Mouse (Mus musculus): ENCODE results near the gene Mbnl2. TPM values are rescaled to one million over a fixed set of nuclear protein-coding genes. Genes with fewer than 3 reads are reported as not detected.

Gene Mbnl2
- polyA plus RNA-seq, 1 experiment from 2014 or later: 44.1 TPM

GRCm38 (mm10) chr14:120278290-120279244 is 3.1 kb downstream of the Mbnl2 start:
- Histone ChIP-seq H3K4me2 (ENCODE audit: low read depth) (peak overlapping the region; percentile 39), H3K9ac (ENCODE audit: low read length) (no peak overlapping the region), H3K36me3 (ENCODE audit: control insufficient read depth, insufficient read depth, low read length) (no peaks in the 10 kb centered on the region), H3K4me1 (ENCODE audit: control insufficient read depth, insufficient read depth, low read length) (peaks cover 12% of the 10 kb centered on the region), H3K9me3 (ENCODE audit: control insufficient read depth, low read length) (no peaks in the 10 kb centered on the region), H3K27me3 (ENCODE audit: control insufficient read depth, insufficient read depth, low read length) (no peaks in the 10 kb centered on the region), H3K4me3 (ENCODE audit: low read depth, low read length) (no peak overlapping the region), H3K27ac (ENCODE audit: low read depth, low read length) (no peak overlapping the region)
- DNase-seq (ENCODE audit: low spot score) (peak; percentile 56), ATAC-seq (ENCODE audit: insufficient read depth, low FRiP score, low TSS enrichment) (no peak)
- 59% methylated on average over 21 of the region's 21 CpGs for WGBS

DNA sequence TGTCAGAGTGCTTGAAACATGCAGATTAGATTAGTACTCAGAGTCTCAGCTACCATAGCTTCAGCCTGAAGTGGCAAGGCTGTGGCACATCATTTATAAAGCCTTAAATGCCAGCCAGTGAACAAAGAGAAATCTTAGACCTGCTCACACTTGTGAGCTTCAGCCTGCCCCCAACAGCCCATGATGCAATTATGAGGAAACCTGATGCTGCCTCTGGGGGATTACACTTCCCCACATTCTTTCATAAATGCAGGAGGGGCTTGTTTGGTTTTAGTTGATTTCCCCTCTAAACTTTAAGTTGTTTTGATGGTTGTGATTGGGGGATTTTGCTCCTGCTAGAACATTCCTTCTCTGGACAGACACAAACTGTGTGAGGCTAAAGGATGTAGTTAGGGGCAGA is 4.7 kb downstream of the Mbnl2 start:
- no peak for DNase-seq (ENCODE audit: low spot score)
- H3K27ac ChIP-seq (ENCODE audit: low read depth, low read length): no peak overlapping the region

GRCm38 (mm10) chr14:120283787-120284186 is 8.3 kb downstream of the Mbnl2 start:
- WGBS: 84% methylated on average over 8 of the region's 8 CpGs
- DNase-seq (ENCODE audit: low spot score) (no peak), ATAC-seq (ENCODE audit: insufficient read depth, low FRiP score, low TSS enrichment) (no peak)
- Histone ChIP-seq H3K27me3 (ENCODE audit: control insufficient read depth, insufficient read depth, low read length) (no peaks in the 10 kb centered on the region), H3K27ac (ENCODE audit: low read depth, low read length) (no peak overlapping the region), H3K4me3 (ENCODE audit: low read depth, low read length) (no peak overlapping the region), H3K36me3 (ENCODE audit: control insufficient read depth, insufficient read depth, low read length) (no peaks in the 10 kb centered on the region), H3K4me2 (ENCODE audit: low read depth) (no peak overlapping the region), H3K4me1 (ENCODE audit: control insufficient read depth, insufficient read depth, low read length) (peaks cover 11% of the 10 kb centered on the region), H3K9ac (ENCODE audit: low read length) (no peak overlapping the region), H3K9me3 (ENCODE audit: control insufficient read depth, low read length) (no peaks in the 10 kb centered on the region)

More for the DNA sequence above, 4.7 kb downstream of the Mbnl2 start:
- Histone ChIP-seq H3K4me3 (ENCODE audit: low read depth, low read length) (no peak overlapping the region), H3K36me3 (ENCODE audit: control insufficient read depth, insufficient read depth, low read length) (no peaks in the 10 kb centered on the region), H3K4me2 (ENCODE audit: low read depth) (no peak overlapping the region), H3K9me3 (ENCODE audit: control insufficient read depth, low read length) (no peaks in the 10 kb centered on the region), H3K4me1 (ENCODE audit: control insufficient read depth, insufficient read depth, low read length) (peaks cover 10% of the 10 kb centered on the region), H3K27me3 (ENCODE audit: control insufficient read depth, insufficient read depth, low read length) (no peaks in the 10 kb centered on the region), H3K9ac (ENCODE audit: low read length) (no peak overlapping the region)
- no peak for ATAC-seq (ENCODE audit: insufficient read depth, low FRiP score, low TSS enrichment)

DNA sequence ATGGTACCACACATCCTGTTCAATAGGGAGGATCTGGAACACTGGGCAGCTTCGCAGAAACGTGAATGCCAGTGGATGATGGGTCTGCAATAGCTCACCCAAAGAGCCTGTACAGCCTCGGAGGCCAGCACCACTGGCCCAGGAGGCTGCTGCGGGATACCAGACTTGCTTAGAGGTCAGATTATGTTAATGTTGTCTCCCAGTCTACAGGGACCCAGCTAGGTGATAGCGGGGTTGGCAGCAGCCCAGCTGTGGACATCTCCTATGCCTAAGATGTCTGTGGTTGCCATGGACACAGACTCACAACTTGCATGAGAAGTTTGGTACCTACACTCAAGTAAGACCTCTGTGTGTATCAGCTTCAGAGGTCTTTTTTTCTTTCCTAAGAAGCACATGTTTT is 9.0 kb downstream of the Mbnl2 start:
- 88% methylated on average over 5 of the region's 5 CpGs for WGBS
- no peaks in the 10 kb centered on the region for H3K36me3 ChIP-seq (ENCODE audit: control insufficient read depth, insufficient read depth, low read length)
- no peak overlapping the region for H3K9ac ChIP-seq (ENCODE audit: low read length)
- ATAC-seq (ENCODE audit: insufficient read depth, low FRiP score, low TSS enrichment): no peak
- peaks cover 10% of the 10 kb centered on the region for H3K4me1 ChIP-seq (ENCODE audit: control insufficient read depth, insufficient read depth, low read length)
- H3K27me3 ChIP-seq (ENCODE audit: control insufficient read depth, insufficient read depth, low read length): no peaks in the 10 kb centered on the region
- H3K27ac ChIP-seq (ENCODE audit: low read depth, low read length): no peak overlapping the region
- no peaks in the 10 kb centered on the region for H3K9me3 ChIP-seq (ENCODE audit: control insufficient read depth, low read length)
- H3K4me2 ChIP-seq (ENCODE audit: low read depth): no peak overlapping the region
- H3K4me3 ChIP-seq (ENCODE audit: low read depth, low read length): no peak overlapping the region
- no peak for DNase-seq (ENCODE audit: low spot score)

DNA sequence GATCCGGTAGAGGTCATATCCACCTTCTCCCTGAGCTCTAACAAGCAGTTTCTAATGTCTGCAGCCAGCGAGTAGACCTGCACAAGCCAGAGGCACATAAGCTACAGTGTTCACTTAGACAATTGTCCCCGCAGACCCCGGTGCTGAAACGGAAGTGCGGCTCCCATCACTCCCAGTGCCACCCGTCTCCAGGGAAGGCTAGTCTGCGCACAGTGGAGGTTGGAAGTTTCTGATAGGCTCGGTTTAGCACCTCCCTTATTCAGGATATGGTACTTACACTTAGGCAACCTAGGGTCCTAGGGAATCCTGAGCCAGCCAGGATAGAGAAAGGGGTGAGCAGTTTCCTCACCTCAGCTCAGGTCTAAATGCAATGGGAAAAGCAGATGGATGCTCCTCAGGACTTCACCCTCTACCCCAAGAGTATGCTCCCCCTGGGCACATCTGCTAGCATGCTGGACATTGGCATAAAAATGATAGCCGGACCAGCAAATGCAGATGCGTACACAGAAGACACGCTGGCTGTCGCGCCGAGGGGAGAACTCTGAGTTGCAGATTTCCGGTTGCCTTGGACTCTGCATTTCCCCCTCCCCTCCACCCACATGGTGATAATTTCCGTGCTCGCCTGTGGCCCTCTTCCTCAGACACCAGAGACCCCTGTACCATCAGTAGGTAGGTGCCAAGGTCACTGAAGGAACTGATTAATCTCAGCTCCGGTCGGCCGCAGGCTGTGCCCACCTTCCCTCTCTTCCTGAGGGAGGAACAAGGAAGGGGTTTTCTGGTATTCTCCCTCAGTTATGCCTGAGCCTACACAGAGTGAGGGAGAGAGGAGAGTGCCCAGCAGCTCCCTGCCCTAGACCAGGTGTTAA is 11.9 kb downstream of the Mbnl2 start:
- H3K27ac ChIP-seq (ENCODE audit: low read depth, low read length): 0 out of 2 replicates have a peak overlapping the region, but pooled peaks have one; percentile 20
- DNase-seq (ENCODE audit: low spot score) (no peak), ATAC-seq (ENCODE audit: insufficient read depth, low FRiP score, low TSS enrichment) (no peak)
- no peaks in the 10 kb centered on the region for H3K9me3 ChIP-seq (ENCODE audit: control insufficient read depth, low read length)
- H3K36me3 ChIP-seq (ENCODE audit: control insufficient read depth, insufficient read depth, low read length): no peaks in the 10 kb centered on the region
- H3K4me2 ChIP-seq (ENCODE audit: low read depth): no peak overlapping the region
- H3K27me3 ChIP-seq (ENCODE audit: control insufficient read depth, insufficient read depth, low read length): no peaks in the 10 kb centered on the region
- H3K4me3 ChIP-seq (ENCODE audit: low read depth, low read length): no peak overlapping the region
- WGBS: 44% methylated on average over 21 of the region's 21 CpGs
- H3K9ac ChIP-seq (ENCODE audit: low read length): no peak overlapping the region
- H3K4me1 ChIP-seq (ENCODE audit: control insufficient read depth, insufficient read depth, low read length): peaks cover 8% of the 10 kb centered on the region

DNA sequence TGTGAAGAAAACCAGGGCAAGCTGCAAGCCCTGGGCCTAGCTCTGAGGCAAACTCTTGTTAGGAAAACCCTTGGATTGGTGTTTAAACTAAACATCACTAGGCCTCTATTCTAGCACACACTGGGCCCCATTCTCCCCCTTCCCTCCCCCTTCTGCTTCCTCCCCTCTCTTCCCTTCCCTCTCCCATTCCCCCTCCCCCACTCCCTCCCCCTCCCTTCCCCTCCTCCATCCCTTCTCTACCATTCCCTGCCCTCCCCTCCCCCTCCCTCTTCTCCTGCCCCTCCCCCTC is 12.5 kb downstream of the Mbnl2 start:
- peaks cover 8% of the 10 kb centered on the region for H3K4me1 ChIP-seq (ENCODE audit: control insufficient read depth, insufficient read depth, low read length)
- H3K4me2 ChIP-seq (ENCODE audit: low read depth): no peak overlapping the region
- H3K9me3 ChIP-seq (ENCODE audit: control insufficient read depth, low read length): no peaks in the 10 kb centered on the region
- H3K4me3 ChIP-seq (ENCODE audit: low read depth, low read length): no peak overlapping the region
- DNase-seq (ENCODE audit: low spot score): no peak
- no peak overlapping the region for H3K9ac ChIP-seq (ENCODE audit: low read length)
- no peaks in the 10 kb centered on the region for H3K27me3 ChIP-seq (ENCODE audit: control insufficient read depth, insufficient read depth, low read length)
- no peak overlapping the region for H3K27ac ChIP-seq (ENCODE audit: low read depth, low read length)
- ATAC-seq (ENCODE audit: insufficient read depth, low FRiP score, low TSS enrichment): no peak
- no peaks in the 10 kb centered on the region for H3K36me3 ChIP-seq (ENCODE audit: control insufficient read depth, insufficient read depth, low read length)

- H3K36me3 ChIP-seq (ENCODE audit: control insufficient read depth, insufficient read depth, low read length): no peaks in the 10 kb centered on the region
- ATAC-seq (ENCODE audit: insufficient read depth, low FRiP score, low TSS enrichment) (no peak), DNase-seq (ENCODE audit: low spot score) (no peak)
- no peak overlapping the region for H3K27ac ChIP-seq (ENCODE audit: low read depth, low read length)
- H3K4me3 ChIP-seq (ENCODE audit: low read depth, low read length): no peak overlapping the region
- H3K9me3 ChIP-seq (ENCODE audit: control insufficient read depth, low read length): no peaks in the 10 kb centered on the region
- H3K4me1 ChIP-seq (ENCODE audit: control insufficient read depth, insufficient read depth, low read length): peaks cover 8% of the 10 kb centered on the region
- WGBS: 91% methylated on average over 10 of the region's 10 CpGs
- no peak overlapping the region for H3K9ac ChIP-seq (ENCODE audit: low read length)
- H3K27me3 ChIP-seq (ENCODE audit: control insufficient read depth, insufficient read depth, low read length): no peaks in the 10 kb centered on the region
- no peak overlapping the region for H3K4me2 ChIP-seq (ENCODE audit: low read depth)
Measured at GRCm38 (mm10) chr14:120288378-120289002, 13.0 kb downstream of the Mbnl2 start.

- H3K27ac ChIP-seq (ENCODE audit: low read depth, low read length): no peak overlapping the region
Measured at GRCm38 (mm10) chr14:120289065-120289464, 13.6 kb downstream of the Mbnl2 start.

More at GRCm38 (mm10) chr14:120289065-120289464, 13.6 kb downstream of the Mbnl2 start:
- Histone ChIP-seq H3K9ac (ENCODE audit: low read length) (no peak overlapping the region), H3K36me3 (ENCODE audit: control insufficient read depth, insufficient read depth, low read length) (no peaks in the 10 kb centered on the region), H3K4me2 (ENCODE audit: low read depth) (no peak overlapping the region), H3K27me3 (ENCODE audit: control insufficient read depth, insufficient read depth, low read length) (no peaks in the 10 kb centered on the region), H3K4me3 (ENCODE audit: low read depth, low read length) (no peak overlapping the region), H3K4me1 (ENCODE audit: control insufficient read depth, insufficient read depth, low read length) (peaks cover 8% of the 10 kb centered on the region), H3K9me3 (ENCODE audit: control insufficient read depth, low read length) (no peaks in the 10 kb centered on the region)
- DNase-seq (ENCODE audit: low spot score) (no peak), ATAC-seq (ENCODE audit: insufficient read depth, low FRiP score, low TSS enrichment) (no peak)
- WGBS: 86% methylated on average over 9 of the region's 9 CpGs

Data from neural tube, embryonic 11.5 days (tissue).